Mouse (Mus musculus) olfactory bulb, adult 2 months (tissue): Measurements from ENCODE around the gene Ugt1a9. TPM values are rescaled to one million over a fixed set of nuclear protein-coding genes. Genes with fewer than 3 reads are reported as not detected.

Experiments used
- H3K27ac ChIP-seq: fragments of 200-500 bp; 2 replicates; pipeline ENCODE4 v1.5.1; 2012; ENCODE audit warnings: low read depth, low read length; ENCODE audit not compliant: insufficient read depth
- H3K4me1 ChIP-seq: fragments of 200-500 bp; 2 replicates; pipeline ENCODE4 v1.6.1; 2012; ENCODE audit warnings: low read length; ENCODE audit not compliant: control insufficient read depth, insufficient read depth
- H3K4me3 ChIP-seq: fragments of 200-500 bp; 2 replicates; pipeline ENCODE4 v1.5.1; 2012; ENCODE audit warnings: mild to moderate bottlenecking, low read depth, low read length, moderate library complexity; ENCODE audit not compliant: insufficient read depth
- CTCF ChIP-seq: fragments of 200-500 bp; IDR thresholded peaks from 2 replicates; pipeline ENCODE4 v1.5.1; 2012; ENCODE audit warnings: low read depth, mild to moderate bottlenecking, low read length, moderate library complexity; ENCODE audit not compliant: insufficient read depth
- POLR2A ChIP-seq: fragments of 200-500 bp; IDR thresholded peaks from 2 replicates; pipeline ENCODE4 v1.6.1; 2012; ENCODE audit warnings: mild to moderate bottlenecking, low read depth, low read length, moderate library complexity; ENCODE audit not compliant: insufficient read depth
- WGBS: fragments of 180-500 bp; shearing (Covaris S2); methylation state at CpG from one replicate; pipeline ENCODE4 v1.1.7; 2018; 5-methylcytosine and 5-hydroxymethylcytosine counted together
- polyA plus RNA-seq: library from polyadenylated mRNA; stranded (reverse); fragments of >200 nt; gene quantifications from 2 replicates; pipeline ENCODE4 v1.2.4, GENCODE M21; 2012; ENCODE audit warnings: low replicate concordance; ENCODE audit not compliant: missing spikeins, insufficient read depth, insufficient read length

The Ugt1a9 gene
- polyA plus RNA-seq, 1 experiment, result not detected

DNA sequence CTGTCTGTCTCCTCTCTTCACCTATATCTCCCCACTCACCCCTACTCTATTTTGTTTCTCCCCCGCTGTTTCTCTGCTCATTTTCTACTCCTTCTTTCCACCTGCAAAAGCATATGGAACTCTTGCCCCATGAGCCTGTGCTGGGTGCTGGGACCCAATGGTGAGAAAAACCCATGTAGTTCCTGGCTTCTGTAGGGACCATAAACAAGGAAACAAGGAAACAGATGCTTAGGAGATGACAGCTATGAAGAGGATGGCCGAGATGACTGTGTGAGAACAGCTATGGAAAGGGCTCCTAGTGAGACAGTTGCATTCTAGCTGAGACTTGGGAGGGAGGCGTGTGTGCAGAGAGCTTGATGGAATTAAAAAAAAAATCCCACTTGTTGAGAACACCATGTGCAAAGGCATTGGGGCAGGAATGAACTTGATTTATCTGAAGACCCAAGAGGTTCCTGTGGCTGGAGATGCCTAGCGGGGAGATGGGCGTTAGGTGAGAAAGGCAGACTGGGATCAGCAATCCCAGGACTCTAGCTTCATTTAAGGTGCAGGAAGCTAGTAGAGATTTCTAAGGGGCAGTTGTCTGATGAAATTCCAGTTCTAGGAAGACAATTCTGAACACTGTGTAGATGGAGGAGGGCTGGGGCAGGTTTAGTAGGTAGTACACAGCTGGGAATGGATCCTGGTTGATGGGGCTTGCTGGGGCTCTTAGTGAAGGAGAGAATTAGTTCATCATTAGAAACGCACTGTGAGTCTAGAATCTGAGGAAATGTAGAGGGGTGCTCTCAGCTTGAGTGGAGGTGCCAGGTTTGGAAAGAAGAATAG lies 160.6 kb downstream of the Ugt1a9 start:
- no peak overlapping the region for H3K4me3 ChIP-seq
- no peak for TF ChIP-seq CTCF
- TF ChIP-seq POLR2A, result no peak
- H3K4me1 ChIP-seq, result no peaks in the 10 kb centered on the region
- no peak overlapping the region for H3K27ac ChIP-seq
- WGBS, result 77% methylated on average over 6 of the region's 6 CpGs

DNA sequence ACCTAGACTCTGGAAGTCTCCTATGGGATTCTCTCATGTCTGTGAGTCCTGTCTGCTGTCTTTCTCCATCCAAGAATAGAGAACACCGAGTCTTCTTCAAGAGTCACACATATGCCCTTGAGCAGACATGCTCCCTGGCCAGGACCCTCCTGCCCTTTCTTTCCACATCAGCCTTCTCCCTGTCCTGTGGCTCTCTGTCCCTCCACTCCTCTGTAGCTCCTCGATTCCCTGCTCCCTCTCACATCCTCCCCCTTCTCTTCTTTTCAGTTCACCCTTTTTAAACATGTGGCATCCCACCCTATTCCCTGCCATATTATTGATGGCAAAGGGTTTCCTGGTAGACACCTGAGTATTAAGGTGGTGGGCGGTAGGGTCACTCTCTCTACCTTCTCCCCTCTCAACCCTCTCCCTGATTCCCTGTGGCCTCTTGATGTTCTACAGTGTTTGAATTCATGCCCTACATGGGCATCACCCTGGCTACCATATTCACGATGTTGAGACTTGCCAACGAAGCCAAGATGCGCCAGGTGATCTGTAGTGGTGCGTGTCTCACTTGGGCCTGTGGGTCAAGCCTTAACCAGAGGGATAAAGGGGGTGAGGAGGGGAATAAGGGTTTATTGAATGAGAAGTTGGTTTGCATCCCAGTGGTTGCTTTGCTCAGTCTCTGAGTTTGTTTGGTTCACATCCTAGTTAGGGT lies 161.4 kb downstream of the Ugt1a9 start:
- Histone ChIP-seq H3K4me3 (no peak overlapping the region), H3K4me1 (no peaks in the 10 kb centered on the region), H3K27ac (no peak overlapping the region)
- TF ChIP-seq POLR2A, result no peak
- no peak for TF ChIP-seq CTCF
- 64% methylated on average over 7 of the region's 7 CpGs for WGBS

DNA sequence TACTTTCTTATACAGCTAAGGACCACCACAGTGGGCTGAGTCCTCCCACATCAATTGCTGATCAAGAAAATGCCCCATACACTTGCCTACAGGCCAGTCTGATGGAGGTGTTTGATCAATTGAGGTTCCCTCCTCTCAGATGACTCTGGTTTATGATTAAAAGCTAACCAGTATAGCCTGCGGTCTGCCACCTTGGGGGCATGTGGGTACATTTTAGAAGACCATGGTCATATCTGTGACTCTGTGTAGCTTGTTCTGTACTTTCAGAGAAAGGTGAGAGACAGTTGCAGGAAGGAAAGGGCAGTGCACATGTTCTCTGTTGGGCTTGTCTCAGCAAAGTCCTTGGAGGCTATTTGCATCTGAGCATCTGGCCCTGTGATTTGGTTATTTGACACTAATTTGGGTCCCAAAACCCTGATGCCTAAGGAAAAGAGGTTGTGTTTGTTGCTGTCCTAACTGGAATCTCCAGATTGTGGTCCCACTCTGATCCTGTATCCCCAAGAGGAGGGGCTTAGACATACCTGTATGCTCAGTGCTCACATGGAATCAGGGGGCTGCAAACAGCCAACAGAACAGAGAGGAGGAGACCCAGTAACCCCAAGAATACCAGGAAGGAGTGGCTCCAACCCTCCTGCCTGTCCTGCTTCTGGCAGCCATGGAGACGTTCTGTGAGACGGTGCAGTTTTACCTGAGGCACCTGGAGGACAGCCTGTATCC lies 162.2 kb downstream of the Ugt1a9 start:
- TF ChIP-seq CTCF (no peak), POLR2A (no peak)
- H3K4me1 ChIP-seq, result no peaks in the 10 kb centered on the region
- no peak overlapping the region for H3K27ac ChIP-seq
- no peak overlapping the region for H3K4me3 ChIP-seq
- WGBS, result 57% methylated on average over 3 of the region's 3 CpGs

DNA sequence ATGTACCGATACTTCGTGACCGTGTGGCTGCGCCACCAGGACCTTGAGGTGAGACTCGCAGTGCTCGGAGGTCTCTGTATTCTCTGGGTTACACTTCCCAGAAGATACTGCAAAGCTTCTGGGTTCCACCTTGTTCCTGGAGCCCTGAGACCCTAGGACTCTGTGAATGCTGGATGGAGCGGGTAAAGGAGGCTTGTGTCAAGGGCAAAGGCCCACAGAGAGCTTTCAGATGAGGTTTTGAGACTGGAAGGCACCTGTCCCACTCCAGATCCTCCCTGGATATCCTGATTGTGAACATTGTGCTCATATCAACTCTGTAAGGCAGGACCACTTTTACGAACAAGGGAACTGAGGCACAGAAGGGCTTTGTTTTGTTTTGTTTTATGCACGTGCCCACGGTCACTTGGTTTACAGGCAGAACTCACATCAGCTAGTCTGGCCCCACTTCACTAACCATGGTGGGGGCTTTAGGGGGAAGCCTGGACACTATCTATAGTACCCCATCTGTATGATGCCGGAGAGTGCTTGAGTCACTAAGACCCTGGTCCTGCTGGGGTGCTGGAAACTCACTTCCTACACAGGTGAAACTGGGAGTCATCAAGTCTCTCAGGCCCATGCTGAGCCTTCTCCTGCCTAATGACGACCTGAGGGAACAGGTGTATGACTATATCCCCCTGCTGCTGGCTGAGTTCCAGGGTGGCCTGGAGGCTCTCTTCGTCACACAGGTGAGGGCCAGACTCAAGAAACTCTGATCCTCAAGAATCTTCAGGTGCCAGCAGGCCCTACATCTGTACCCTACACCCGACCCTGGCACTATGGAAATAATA lies 163.0 kb downstream of the Ugt1a9 start:
- WGBS, result 70% methylated on average over 14 of the region's 14 CpGs
- H3K4me1 ChIP-seq, result no peaks in the 10 kb centered on the region
- H3K4me3 ChIP-seq, result no peak overlapping the region
- no peak for TF ChIP-seq POLR2A
- no peak for TF ChIP-seq CTCF
- no peak overlapping the region for H3K27ac ChIP-seq

DNA sequence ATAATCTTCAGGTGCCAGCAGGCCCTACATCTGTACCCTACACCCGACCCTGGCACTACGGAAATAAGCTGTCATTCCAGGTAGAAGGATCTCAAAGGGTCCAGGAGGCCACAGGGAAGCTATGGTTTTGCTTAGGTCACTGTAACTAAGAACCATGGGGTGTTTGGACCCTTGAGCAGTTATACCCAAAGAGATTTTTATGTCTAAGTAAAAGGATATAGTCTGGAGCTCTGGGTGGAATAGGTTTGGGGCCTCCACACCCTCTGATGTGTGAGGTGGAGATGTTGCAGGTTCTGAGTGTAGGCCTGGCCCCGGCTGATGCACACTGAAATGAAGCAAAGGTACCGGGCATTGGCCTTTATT lies 163.6 kb downstream of the Ugt1a9 start:
- Histone ChIP-seq H3K27ac (no peak overlapping the region), H3K4me1 (no peaks in the 10 kb centered on the region), H3K4me3 (no peak overlapping the region)
- 63% methylated on average over 4 of the region's 4 CpGs for WGBS
- TF ChIP-seq POLR2A (no peak), CTCF (no peak)

DNA sequence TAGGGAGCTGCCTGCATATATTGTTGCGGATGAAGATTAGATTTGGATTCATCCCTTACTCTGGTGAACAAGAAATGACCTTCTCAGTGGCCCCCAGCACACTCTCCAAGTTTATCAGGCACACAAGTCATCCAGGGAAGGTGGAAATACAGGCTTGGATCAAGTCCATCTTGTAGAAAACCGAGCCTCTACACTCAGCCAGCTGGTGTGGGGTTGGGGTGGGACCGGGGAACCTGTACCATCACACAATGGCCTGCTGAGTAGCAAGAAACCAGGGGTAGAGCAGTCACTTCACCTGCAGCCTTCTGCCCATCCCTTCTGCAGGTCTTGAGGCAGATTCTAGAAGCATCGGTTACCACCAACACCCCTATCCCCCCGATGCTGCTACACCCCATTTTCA lies 164.0 kb downstream of the Ugt1a9 start:
- WGBS, result 39% methylated on average over 5 of the region's 5 CpGs

DNA sequence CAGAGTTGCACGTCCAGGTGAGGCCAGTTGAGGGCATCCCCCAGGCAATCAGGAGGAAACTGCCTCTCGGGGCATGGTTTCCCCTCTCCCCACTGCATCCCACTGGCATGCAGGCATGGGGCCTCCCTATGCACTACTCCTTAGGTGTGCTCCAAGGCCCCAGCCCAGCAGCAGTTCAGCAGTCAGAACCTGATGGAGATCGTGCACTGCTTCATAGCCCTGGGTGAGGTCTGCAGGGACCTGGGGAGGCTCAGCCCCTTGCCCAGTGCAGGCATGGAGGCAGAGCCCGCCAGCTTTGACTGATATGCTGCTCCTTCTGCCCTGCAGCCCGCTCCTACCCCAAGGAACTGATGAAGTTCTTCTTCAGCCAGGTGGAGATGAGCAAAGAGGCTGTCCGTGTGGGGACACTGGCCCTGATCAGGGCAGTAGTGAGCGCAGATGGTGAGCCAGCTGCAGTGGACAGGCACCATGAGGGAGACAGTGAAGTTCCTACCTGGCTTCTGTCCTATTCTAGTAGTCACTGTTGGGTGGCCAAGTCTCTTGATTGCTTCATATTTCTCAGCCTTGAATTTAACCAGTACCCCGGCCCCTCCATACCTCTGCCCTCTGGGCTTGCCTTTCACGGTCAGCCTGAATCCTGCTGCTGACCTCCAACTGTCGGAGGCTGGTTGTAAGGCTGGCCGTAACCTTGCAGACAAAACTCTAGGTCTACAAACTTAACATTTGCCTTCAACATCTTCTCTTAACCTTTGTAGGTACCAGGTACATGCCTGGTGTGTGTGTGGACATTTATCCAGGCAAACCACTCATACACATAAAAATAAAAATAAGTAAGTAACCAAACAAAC lies 164.7 kb downstream of the Ugt1a9 start:
- WGBS, result 64% methylated on average over 11 of the region's 11 CpGs
- no peak overlapping the region for H3K27ac ChIP-seq
- no peak overlapping the region for H3K4me3 ChIP-seq
- no peak for TF ChIP-seq CTCF
- no peak for TF ChIP-seq POLR2A
- H3K4me1 ChIP-seq, result no peaks in the 10 kb centered on the region

More for the DNA sequence above, 164.0 kb downstream of the Ugt1a9 start:
- no peaks in the 10 kb centered on the region for H3K4me1 ChIP-seq
- TF ChIP-seq CTCF, result no peak
- no peak for TF ChIP-seq POLR2A
- H3K27ac ChIP-seq, result no peak overlapping the region
- no peak overlapping the region for H3K4me3 ChIP-seq
